Mouse (Mus musculus) heart, adult 2 months (tissue): ENCODE measurements around the gene Acadvl. TPM values are rescaled to one million over a fixed set of nuclear protein-coding genes. Genes with fewer than 3 reads are reported as not detected.
"Not testable (repeated sequence)": the region's sequence is repeated elsewhere in the genome, so short reads cannot be mapped to it uniquely, and the experiment has no call there.

Source experiments
- DNase-seq, 2 experiments: peaks; one replicate each; pipeline ENCODE4 v3.0.0; 2021
- H3K27ac ChIP-seq: fragments of 200-600 bp; 2 replicates; pipeline ENCODE4 v1.8.1; 2022
- H3K27me3 ChIP-seq: fragments of 200-500 bp; 2 replicates; pipeline ENCODE4 v1.6.1; 2012; ENCODE audit warnings: mild to moderate bottlenecking, low read length, inconsistent platforms, mixed read lengths; ENCODE audit not compliant: control insufficient read depth, insufficient read depth
- H3K36me3 ChIP-seq: fragments of 200-500 bp; 2 replicates; pipeline ENCODE4 v1.6.1; 2012; ENCODE audit warnings: low read length, inconsistent platforms; ENCODE audit not compliant: control insufficient read depth, insufficient read depth
- H3K4me1 ChIP-seq: fragments of 200-500 bp; 2 replicates; pipeline ENCODE4 v1.6.1; 2011; ENCODE audit warnings: low read length; ENCODE audit not compliant: control insufficient read depth, insufficient read depth
- H3K4me3 ChIP-seq: fragments of 200-600 bp; 2 replicates; pipeline ENCODE4 v1.8.1; 2022
- H3K79me2 ChIP-seq: fragments of 200-500 bp; replicated peaks from 2 replicates; pipeline ENCODE4 v1.6.1; 2012; ENCODE audit warnings: mild to moderate bottlenecking, inconsistent platforms, low read length, moderate library complexity, mixed read lengths; ENCODE audit not compliant: control insufficient read depth, insufficient read depth
- H3K9ac ChIP-seq: fragments of 200-500 bp; 2 replicates; pipeline ENCODE4 v1.6.1; 2012; ENCODE audit warnings: low read depth, mild to moderate bottlenecking, control low read depth, inconsistent platforms, low read length, mixed read lengths
- CTCF ChIP-seq: fragments of 200-600 bp; IDR thresholded peaks from 2 replicates; pipeline ENCODE4 v1.8.1; 2022; ENCODE audit warnings: antibody characterized with exemption, mild to moderate bottlenecking, moderate library complexity
- EP300 ChIP-seq: fragments of 200-500 bp; IDR thresholded peaks from 2 replicates; pipeline ENCODE4 v1.6.1; 2011; ENCODE audit warnings: low read depth, low read length, control low read depth; ENCODE audit not compliant: insufficient read depth
- POLR2A ChIP-seq: fragments of 200-500 bp; IDR thresholded peaks from 2 replicates; pipeline ENCODE4 v1.6.1; 2011; ENCODE audit warnings: mild to moderate bottlenecking, low read depth, low read length, control low read depth; ENCODE audit not compliant: insufficient read depth
- WGBS: fragments of 180-500 bp; shearing (Covaris S2); methylation state at CpG from one replicate; pipeline ENCODE4 v1.1.7; 2018; 5-methylcytosine and 5-hydroxymethylcytosine counted together
- intact Hi-C: fragments of 180-260 bp; cut with DNase I; formaldehyde crosslinking; loops from one replicate; pipeline ENCODE4 v1.15.1; 2025
- polyA plus RNA-seq: library from polyadenylated mRNA; depleted of rRNA; stranded (reverse); fragments of >200 nt; gene quantifications from 2 replicates; pipeline ENCODE4 v1.2.3, GENCODE M21; 2012
- total RNA-seq, 2 experiments: library from RNA; stranded (reverse); gene quantifications; 2 replicates each; pipeline ENCODE4 v1.2.3; 2021

Gene Acadvl
- total and polyA plus RNA-seq, 3 experiments = 701 to 1,355 (median 1,139) TPM

- Histone ChIP-seq H3K4me3 (no peak overlapping the region), H3K4me1 (peaks cover 3% of the 10 kb centered on the region; the same call in 1 of the 2 replicates), H3K36me3 (no peaks in the 10 kb centered on the region), H3K9ac (no peak overlapping the region), H3K27me3 (no peaks in the 10 kb centered on the region), H3K27ac (no peak overlapping the region), H3K79me2 (no peaks in the 10 kb centered on the region)
- no peak for TF ChIP-seq POLR2A
- TF ChIP-seq EP300 = no peak
- TF ChIP-seq CTCF = no peak
- intact Hi-C loops = no loop called here
- WGBS = 29% methylated on average over 2 of the region's 2 CpGs
- no peak for DNase-seq
These were observed 4.3 kb upstream of the Acadvl start for GRCm38 (mm10) chr11:70019495-70020021.

GRCm38 (mm10) chr11:70018131-70018990 lies 3.1 kb upstream of the Acadvl start:
- Histone ChIP-seq H3K4me1 (peaks cover 6% of the 10 kb centered on the region), H3K79me2 (no peaks in the 10 kb centered on the region), H3K4me3 (peak overlapping the region; percentile 34; the same call in 1 of the 2 replicates), H3K9ac (peak overlapping the region; percentile 62), H3K36me3 (no peaks in the 10 kb centered on the region), H3K27me3 (no peaks in the 10 kb centered on the region), H3K27ac (peak overlapping the region; percentile 62)
- DNase-seq = no peak
- intact Hi-C loops = no loop called here
- TF ChIP-seq EP300 = no peak
- WGBS = 3% methylated on average over 25 of the region's 25 CpGs

DNA sequence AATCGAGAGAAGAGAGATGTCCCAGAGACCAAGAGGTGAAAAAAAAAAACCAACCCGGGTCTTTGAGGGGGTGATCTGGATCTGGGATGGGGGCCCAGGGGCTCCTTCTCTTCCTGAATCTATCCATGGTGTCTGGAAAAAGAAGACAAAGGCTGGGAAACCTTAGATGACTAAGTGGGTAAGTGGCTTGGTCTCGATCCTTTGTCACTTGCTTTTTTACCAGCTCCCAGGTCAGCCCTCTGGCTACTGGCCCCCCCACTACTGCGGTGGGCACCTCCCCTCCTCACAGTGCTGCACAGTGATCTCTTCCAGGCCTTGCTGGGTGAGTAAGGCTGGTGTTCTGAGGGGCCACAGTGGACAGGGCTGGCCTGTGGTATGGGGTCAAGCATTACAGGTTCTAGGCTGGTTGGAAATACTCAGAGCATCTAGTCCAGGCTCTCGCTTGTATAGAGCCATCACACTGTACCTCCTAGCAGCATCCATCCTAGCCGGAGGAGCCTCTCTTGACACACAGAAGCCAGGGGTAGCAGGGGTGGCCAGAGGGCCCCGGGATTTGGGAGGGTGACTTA lies 2.1 kb upstream of the Acadvl start:
- no peak for DNase-seq
- intact Hi-C loops = no loop called here

GRCm38 (mm10) chr11:70016669-70017068 lies 1.5 kb upstream of the Acadvl start, which contains the start of gene Dlg4:
Gene Dlg4, plus strand, starts transcription at chr11:70016942.
- Histone ChIP-seq H3K9ac (no peak within 1 kb of the TSS), H3K27ac (peak within 1 kb of the TSS; percentile 62), H3K4me1 (peaks cover 6% of the 10 kb centered on the region), H3K79me2 (no peaks in the 10 kb centered on the region), H3K4me3 (no peak within 1 kb of the TSS), H3K27me3 (no peaks in the 10 kb centered on the region), H3K36me3 (no peaks in the 10 kb centered on the region)
- no peak for DNase-seq
- no peak for TF ChIP-seq POLR2A
- no peak for TF ChIP-seq EP300
- no peak for TF ChIP-seq CTCF
- 68% methylated on average over 3 of the region's 3 CpGs for WGBS
- intact Hi-C loops = no loop called here

More for the DNA sequence above, 2.1 kb upstream of the Acadvl start:
- Histone ChIP-seq H3K27ac (peak overlapping the region; percentile 62), H3K4me1 (peaks cover 6% of the 10 kb centered on the region), H3K79me2 (no peaks in the 10 kb centered on the region), H3K4me3 (no peak overlapping the region), H3K36me3 (no peaks in the 10 kb centered on the region), H3K27me3 (no peaks in the 10 kb centered on the region), H3K9ac (no peak overlapping the region)
- 47% methylated on average over 7 of the region's 7 CpGs for WGBS
- TF ChIP-seq CTCF (no peak), POLR2A (no peak), EP300 (no peak)

- WGBS = 71% methylated on average over 2 of the region's 2 CpGs
- H3K4me1 ChIP-seq, H3K4me3 ChIP-seq, H3K27me3 ChIP-seq, H3K9ac ChIP-seq, H3K27ac ChIP-seq, H3K79me2 ChIP-seq, H3K36me3 ChIP-seq, DNase-seq, intact Hi-C loops: not testable (repeated sequence)
These were observed 966 bp upstream of the Acadvl start for GRCm38 (mm10) chr11:70016177-70016576.

DNA sequence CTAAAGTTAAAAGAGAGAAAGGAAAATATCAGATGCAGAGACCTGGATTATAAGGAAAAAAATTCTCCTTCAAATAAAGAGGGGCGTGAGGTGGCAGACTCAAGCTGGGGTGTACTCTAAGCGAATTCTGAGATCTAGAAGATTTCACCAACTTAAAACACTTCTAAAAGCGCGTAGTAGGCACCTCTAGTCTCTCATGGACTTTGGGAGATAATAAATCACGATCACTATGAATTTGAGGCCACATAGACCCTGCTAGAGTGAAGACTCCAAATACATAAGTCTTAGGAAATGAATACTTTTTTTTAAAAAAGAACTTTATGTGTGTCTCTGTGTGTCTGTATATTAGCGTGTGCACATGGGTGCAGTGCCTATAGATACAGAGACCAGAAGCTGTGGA lies 466 bp upstream of the Acadvl start:
- Histone ChIP-seq H3K79me2 (no peaks in the 10 kb centered on the region), H3K4me1 (peaks cover 6% of the 10 kb centered on the region), H3K9ac (no peak overlapping the region), H3K36me3 (no peaks in the 10 kb centered on the region), H3K27ac (no peak overlapping the region; the same call in 1 of the 2 replicates), H3K27me3 (no peaks in the 10 kb centered on the region), H3K4me3 (no peak overlapping the region)
- intact Hi-C loops = loop anchor here (2.0 kb wide), 1 partner anchor 15 kb away; the partner anchor contains the start of gene Dvl2
- DNase-seq = no peak
- no peak for TF ChIP-seq EP300
- no peak for TF ChIP-seq CTCF
- no peak for TF ChIP-seq POLR2A
- WGBS = 60% methylated on average over 6 of the region's 6 CpGs
